In the genomic region with DNA sequence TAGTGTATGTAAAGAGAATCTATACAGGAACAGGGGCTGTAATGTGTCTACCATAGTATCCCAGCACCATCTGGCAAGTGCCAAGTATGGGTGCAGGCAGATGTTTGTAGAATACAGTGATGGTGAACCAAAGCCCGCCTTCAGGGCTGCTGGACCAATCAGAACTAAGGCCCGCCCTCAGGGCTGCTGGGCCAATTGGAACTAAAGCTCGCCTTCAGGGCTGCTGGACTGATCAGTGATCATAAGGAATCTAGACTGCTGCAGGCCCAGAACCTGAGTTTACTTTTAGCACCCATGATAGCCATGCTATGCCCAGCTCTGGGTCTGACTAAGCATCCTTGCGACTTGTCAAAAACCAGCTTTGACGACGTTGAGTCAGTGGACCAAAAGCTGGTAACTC, we compare ENCODE assay signal across 10 mouse cellular contexts. TPM values are rescaled to one million over a fixed set of nuclear protein-coding genes. Genes with fewer than 3 reads are reported as not detected.
DNase-seq lines count a peak whose midpoint lies in the region; ATAC-seq and TF ChIP-seq lines count a peak whose summit lies in the region.
"Had no signal": no experiment of that assay in that cellular context is flagged by ENCODE, and none has a peak within 500 bp of the region (broad histone marks: within the 10 kb centered on the region; RNA-seq: fewer than 3 reads in every experiment).

No protein-coding gene starts in this region.

- no peak overlapping the region for H3K4me3 ChIP-seq in midbrain, embryonic 10.5 days
- H3K4me3 ChIP-seq in midbrain, embryonic 11.5 days (ENCODE audit: low read depth, low read length) = no peak overlapping the region
- H3K4me3 ChIP-seq in limb, embryonic 13.5 days = no peak overlapping the region
- H3K4me3 ChIP-seq in left cerebral cortex, adult 2 months = no peak overlapping the region

- TF ChIP-seq CTCF in left cerebral cortex, adult 2 months (IDR thresholded peaks at IDR 0.05) = no peak

- peaks cover 5% of the 10 kb centered on the region; the same call in 1 of the 2 replicates for H3K9me3 ChIP-seq in midbrain, embryonic 10.5 days (replicated peaks)
- H3K9me3 ChIP-seq in midbrain, embryonic 11.5 days (ENCODE audit: control insufficient read depth, low read length) = no peaks in the 10 kb centered on the region
- H3K9me3 ChIP-seq in limb, embryonic 13.5 days = no peaks in the 10 kb centered on the region

- H3K27ac ChIP-seq in midbrain, embryonic 10.5 days (replicated peaks) = no peak overlapping the region
- no peak overlapping the region for H3K27ac ChIP-seq in midbrain, embryonic 11.5 days (ENCODE audit: low read depth, low read length)
- H3K27ac ChIP-seq in limb, embryonic 13.5 days = no peak overlapping the region
- H3K27ac ChIP-seq in left cerebral cortex, adult 2 months = no peak overlapping the region

- H3K36me3 ChIP-seq in midbrain, embryonic 10.5 days = no peaks in the 10 kb centered on the region
- no peaks in the 10 kb centered on the region for H3K36me3 ChIP-seq in midbrain, embryonic 11.5 days (ENCODE audit: control insufficient read depth, insufficient read depth, low read length)
- no peaks in the 10 kb centered on the region for H3K36me3 ChIP-seq in limb, embryonic 13.5 days

- no peak overlapping the region for H3K9ac ChIP-seq in midbrain, embryonic 11.5 days (ENCODE audit: low read length)
- no peak overlapping the region for H3K9ac ChIP-seq in limb, embryonic 13.5 days

- intact Hi-C loops in left cerebral cortex, adult 2 months (cut with DNase I) = no loop called here

- 28% methylated on average over 6 of the region's 6 CpGs for WGBS in midbrain, embryonic 10.5 days
- 22% methylated on average over 6 of the region's 6 CpGs for WGBS in midbrain, embryonic 11.5 days
- 28% methylated on average over 6 of the region's 6 CpGs for WGBS in limb, embryonic 13.5 days

- H3K4me1 ChIP-seq in midbrain, embryonic 10.5 days = no peaks in the 10 kb centered on the region
- no peaks in the 10 kb centered on the region for H3K4me1 ChIP-seq in midbrain, embryonic 11.5 days (ENCODE audit: control insufficient read depth, insufficient read depth, low read length)
- H3K4me1 ChIP-seq in limb, embryonic 13.5 days = 0 out of 2 replicates have a peak, but pooled peaks cover 4% of the 10 kb centered on the region

- H3K27me3 ChIP-seq in midbrain, embryonic 10.5 days (ENCODE audit: low read depth, poor library complexity, severe bottlenecking) = 0 out of 2 replicates have a peak, but pooled peaks cover 4% of the 10 kb centered on the region
- no peaks in the 10 kb centered on the region for H3K27me3 ChIP-seq in midbrain, embryonic 11.5 days (ENCODE audit: control insufficient read depth, insufficient read depth, low read length)
- H3K27me3 ChIP-seq in limb, embryonic 13.5 days = peaks cover 11% of the 10 kb centered on the region

- no peak for ATAC-seq in midbrain, embryonic 11.5 days (ENCODE audit: low FRiP score)
- ATAC-seq in limb, embryonic 13.5 days (ENCODE audit: low FRiP score, low read depth) = 0 out of 2 replicates have a peak, but pooled peaks have one; percentile 15
- ATAC-seq in activated CD4-positive, CD25-positive, alpha-beta regulatory T cell, adult 4 months = no peak

- H3K4me2 ChIP-seq in midbrain, embryonic 11.5 days = no peak overlapping the region
- H3K4me2 ChIP-seq in limb, embryonic 13.5 days (replicated peaks) = peak overlapping the region; percentile 7; the same call in 1 of the 2 replicates

- peak; percentile 27 for DNase-seq in adrenal gland, adult 2 months
- no peak for DNase-seq in adrenal gland, adult 18-20 months (ENCODE audit: low spot score in 2 of 2)
- DNase-seq in midbrain, embryonic 10.5 days (ENCODE audit: low spot score) = peak; percentile 21
- no peak for DNase-seq in midbrain, embryonic 11.5 days (ENCODE audit: low spot score, missing footprints)
- no peak for DNase-seq in adipocyte (ENCODE audit: low spot score)
- no peak for DNase-seq in left cerebral cortex, adult 2 months (ENCODE audit: extremely low spot score in 1 of 2, low spot score in 2 of 2)

RNA-seq across cellular contexts. Expression of a gene that starts 12.2 kb away (rescaled TPM):
- total RNA-seq in adrenal gland, adult 2 months (2021) = under 1 TPM; 0.55 to 0.92 TPM
- 3.5 and 3.7 TPM in 2 replicates for polyA plus RNA-seq in adrenal gland, adult 2 months (2012; rRNA removed)
- total RNA-seq in adrenal gland, adult 18-20 months (2021) = 1 to 10 TPM in 1 of 2 experiments, under 1 TPM in 1; 0.99 to 1.1 TPM
- 0.09 TPM in 1 of 2 replicates, not detected in the other for polyA plus RNA-seq in midbrain, embryonic 10.5 days (2016; fragmentation: Nextera tagmentation; extraction: Ambion mirVana)
- 0.05 and 0.33 TPM in 2 replicates for polyA plus RNA-seq in midbrain, embryonic 11.5 days (2014; fragmentation: Nextera tagmentation; extraction: Ambion mirVana)
- 0.22 TPM in 2 replicates for polyA plus RNA-seq in limb, embryonic 13.5 days (2015; fragmentation: Nextera tagmentation; extraction: Ambion mirVana)
- 1 to 10 TPM; 1.9 to 2.5 TPM for polyA plus RNA-seq in activated CD4-positive, CD25-positive, alpha-beta regulatory T cell, adult 4 months (2017; shearing (Covaris generic))
- under 1 TPM in 1 of 2 experiments, not detected in 1; 0.14 TPM for total RNA-seq in left cerebral cortex, adult 2 months (2021)

RNA-seq across cellular contexts. Expression of a gene that starts 15.6 kb away (rescaled TPM):
- total RNA-seq in adrenal gland, adult 2 months (2021) = under 1 TPM; 0.31 to 0.72 TPM
- polyA plus RNA-seq in adrenal gland, adult 2 months (2012; rRNA removed) = 1.5 and 1.6 TPM in 2 replicates
- total RNA-seq in adrenal gland, adult 18-20 months (2021) = under 1 TPM; 0.50 to 0.64 TPM
- polyA plus RNA-seq in midbrain, embryonic 10.5 days (2016; fragmentation: Nextera tagmentation; extraction: Ambion mirVana) = 0.02 and 0.10 TPM in 2 replicates
- 0.11 and 0.20 TPM in 2 replicates for polyA plus RNA-seq in midbrain, embryonic 11.5 days (2014; fragmentation: Nextera tagmentation; extraction: Ambion mirVana)
- 0.18 and 0.20 TPM in 2 replicates for polyA plus RNA-seq in limb, embryonic 13.5 days (2015; fragmentation: Nextera tagmentation; extraction: Ambion mirVana)
- 10 to 100 TPM; 11.4 to 25.1 TPM for polyA plus RNA-seq in activated CD4-positive, CD25-positive, alpha-beta regulatory T cell, adult 4 months (2017; shearing (Covaris generic))
- not detected for total RNA-seq in left cerebral cortex, adult 2 months (2021)

RNA-seq across cellular contexts. Expression of a gene that starts 33.4 kb away (rescaled TPM):
- total RNA-seq in adrenal gland, adult 2 months (2021) = not detected
- not detected in 2 replicates for polyA plus RNA-seq in adrenal gland, adult 2 months (2012; rRNA removed)
- total RNA-seq in adrenal gland, adult 18-20 months (2021) = not detected
- polyA plus RNA-seq in midbrain, embryonic 10.5 days (2016; fragmentation: Nextera tagmentation; extraction: Ambion mirVana) = 0.11 TPM in 1 of 2 replicates, not detected in the other
- polyA plus RNA-seq in midbrain, embryonic 11.5 days (2014; fragmentation: Nextera tagmentation; extraction: Ambion mirVana) = 0.12 TPM in 1 of 2 replicates, not detected in the other
- polyA plus RNA-seq in limb, embryonic 13.5 days (2015; fragmentation: Nextera tagmentation; extraction: Ambion mirVana) = not detected in 2 replicates
- not detected for polyA plus RNA-seq in activated CD4-positive, CD25-positive, alpha-beta regulatory T cell, adult 4 months (2017; shearing (Covaris generic))
- total RNA-seq in left cerebral cortex, adult 2 months (2021) = not detected
- polyA plus RNA-seq: intestine, embryonic 14.5 days; lung, embryonic 16.5 days had no signal

RNA-seq across cellular contexts. Expression of a gene that starts 50.2 kb away (rescaled TPM):
- 10 to 100 TPM; 12.8 to 13.4 TPM for total RNA-seq in adrenal gland, adult 2 months (2021)
- 28.5 and 28.6 TPM in 2 replicates for polyA plus RNA-seq in adrenal gland, adult 2 months (2012; rRNA removed)
- total RNA-seq in adrenal gland, adult 18-20 months (2021) = 10 to 100 TPM in 1 of 2 experiments, 1 to 10 TPM in 1; 6.0 to 12.3 TPM
- polyA plus RNA-seq in midbrain, embryonic 10.5 days (2016; fragmentation: Nextera tagmentation; extraction: Ambion mirVana) = 2.2 and 4.8 TPM in 2 replicates
- polyA plus RNA-seq in midbrain, embryonic 11.5 days (2014; fragmentation: Nextera tagmentation; extraction: Ambion mirVana) = 5.1 and 5.2 TPM in 2 replicates
- polyA plus RNA-seq in limb, embryonic 13.5 days (2015; fragmentation: Nextera tagmentation; extraction: Ambion mirVana) = 5.1 and 5.6 TPM in 2 replicates
- polyA plus RNA-seq in activated CD4-positive, CD25-positive, alpha-beta regulatory T cell, adult 4 months (2017; shearing (Covaris generic)) = 10 to 100 TPM; 45.6 to 48.2 TPM
- 10 to 100 TPM; 74.5 to 76.9 TPM for total RNA-seq in left cerebral cortex, adult 2 months (2021)

RNA-seq across cellular contexts. Expression of a gene that starts 50.4 kb away (rescaled TPM):
- under 1 TPM; 0.49 to 0.97 TPM for total RNA-seq in adrenal gland, adult 2 months (2021)
- 1.0 and 2.8 TPM in 2 replicates for polyA plus RNA-seq in adrenal gland, adult 2 months (2012; rRNA removed)
- total RNA-seq in adrenal gland, adult 18-20 months (2021) = under 1 TPM; 0.46 to 0.64 TPM
- 0.16 and 0.26 TPM in 2 replicates for polyA plus RNA-seq in midbrain, embryonic 10.5 days (2016; fragmentation: Nextera tagmentation; extraction: Ambion mirVana)
- polyA plus RNA-seq in midbrain, embryonic 11.5 days (2014; fragmentation: Nextera tagmentation; extraction: Ambion mirVana) = 0.14 and 0.15 TPM in 2 replicates
- polyA plus RNA-seq in limb, embryonic 13.5 days (2015; fragmentation: Nextera tagmentation; extraction: Ambion mirVana) = 0.24 and 0.37 TPM in 2 replicates
- polyA plus RNA-seq in activated CD4-positive, CD25-positive, alpha-beta regulatory T cell, adult 4 months (2017; shearing (Covaris generic)) = 10 to 100 TPM; 11.2 to 14.4 TPM
- total RNA-seq in left cerebral cortex, adult 2 months (2021) = 1 to 10 TPM in 1 of 2 experiments, under 1 TPM in 1; 0.82 to 1.0 TPM

Comparison
In these comparisons a context has a peak if more than half of its experiments do, and no peak if none do; other contexts are left out.
1. DNase-seq: peak in adrenal gland, adult 2 months (single experiment) and midbrain, embryonic 10.5 days (single experiment); none in adrenal gland, adult 18-20 months (0 of 2), midbrain, embryonic 11.5 days (single experiment), adipocyte (single experiment) and left cerebral cortex, adult 2 months (0 of 2).